8 mouse cellular contexts compared by ENCODE assay signal in the genomic region with DNA sequence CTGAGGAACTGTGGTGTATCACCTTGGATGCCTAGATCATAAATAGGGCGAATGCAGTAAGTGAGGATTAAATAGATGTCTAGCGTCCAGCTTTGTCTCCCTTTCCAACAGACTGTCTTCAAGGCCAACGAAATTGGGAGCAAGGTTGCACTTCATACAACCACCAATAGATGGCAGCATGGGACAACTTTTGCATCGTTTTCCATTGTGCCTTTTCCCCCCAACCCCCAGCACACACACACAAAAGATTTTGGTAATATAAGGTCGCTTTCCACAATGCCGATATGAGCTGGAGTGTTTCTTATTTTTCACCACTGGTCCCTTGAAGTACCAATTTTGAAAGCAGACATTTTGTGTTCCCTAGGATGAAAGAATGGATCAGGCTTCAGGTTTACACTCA.
DNase-seq lines count a peak whose midpoint lies in the region; TF ChIP-seq lines count a peak whose summit lies in the region.
"Not testable (repeated sequence)": the region's sequence is repeated elsewhere in the genome, so short reads cannot be mapped to it uniquely, and the experiment has no call there.

No protein-coding gene starts in this region.

- H3K4me3 ChIP-seq in gastrocnemius, adult 2 months: not testable (repeated sequence)

- DNase-seq in A20 (ENCODE audit: low read depth, low spot score): peak; percentile 9
- peak; percentile 41 to 50 for DNase-seq in adrenal gland, adult 18-20 months (ENCODE audit: low spot score in 2 of 2)
- peak; percentile 55 to 58 for DNase-seq in cerebellum, postnatal 10 days
- not testable (repeated sequence) for DNase-seq in gastrocnemius, adult 2 months
- peak; percentile 45 for DNase-seq in kidney, adult 9 months
- DNase-seq in layer of hippocampus, postnatal 36 days: peak; percentile 6 to 37
- peak; percentile 35 for DNase-seq in lung, postnatal 10 days
- peak; percentile 4 to 12 for DNase-seq in right cerebral cortex, postnatal 36 days (ENCODE audit: low spot score in 2 of 2)

- not testable (repeated sequence) for H3K27ac ChIP-seq in gastrocnemius, adult 2 months

- TF ChIP-seq CTCF in gastrocnemius, adult 2 months (IDR thresholded peaks at IDR 0.05): peak; percentile 44

- intact Hi-C loops in gastrocnemius, adult 2 months (cut with DNase I): not testable (repeated sequence)
